Mouse (Mus musculus) heart, adult 2 months (tissue): ENCODE results near the gene Ppcs. TPM values are rescaled to one million over a fixed set of nuclear protein-coding genes. Genes with fewer than 3 reads are reported as not detected.

Experiments
- DNase-seq, 2 experiments: peaks; one replicate each; pipeline ENCODE4 v3.0.0; 2021
- H3K27ac ChIP-seq: fragments of 200-600 bp; 2 replicates; pipeline ENCODE4 v1.8.1; 2022
- H3K27me3 ChIP-seq: fragments of 200-500 bp; 2 replicates; pipeline ENCODE4 v1.6.1; 2012; ENCODE audit warnings: mild to moderate bottlenecking, low read length, inconsistent platforms, mixed read lengths; ENCODE audit not compliant: control insufficient read depth, insufficient read depth
- H3K36me3 ChIP-seq: fragments of 200-500 bp; 2 replicates; pipeline ENCODE4 v1.6.1; 2012; ENCODE audit warnings: low read length, inconsistent platforms; ENCODE audit not compliant: control insufficient read depth, insufficient read depth
- H3K4me1 ChIP-seq: fragments of 200-500 bp; 2 replicates; pipeline ENCODE4 v1.6.1; 2011; ENCODE audit warnings: low read length; ENCODE audit not compliant: control insufficient read depth, insufficient read depth
- H3K4me3 ChIP-seq: fragments of 200-600 bp; 2 replicates; pipeline ENCODE4 v1.8.1; 2022
- H3K79me2 ChIP-seq: fragments of 200-500 bp; replicated peaks from 2 replicates; pipeline ENCODE4 v1.6.1; 2012; ENCODE audit warnings: mild to moderate bottlenecking, inconsistent platforms, low read length, moderate library complexity, mixed read lengths; ENCODE audit not compliant: control insufficient read depth, insufficient read depth
- H3K9ac ChIP-seq: fragments of 200-500 bp; 2 replicates; pipeline ENCODE4 v1.6.1; 2012; ENCODE audit warnings: low read depth, mild to moderate bottlenecking, control low read depth, inconsistent platforms, low read length, mixed read lengths
- CTCF ChIP-seq: fragments of 200-600 bp; IDR thresholded peaks from 2 replicates; pipeline ENCODE4 v1.8.1; 2022; ENCODE audit warnings: antibody characterized with exemption, mild to moderate bottlenecking, moderate library complexity
- EP300 ChIP-seq: fragments of 200-500 bp; IDR thresholded peaks from 2 replicates; pipeline ENCODE4 v1.6.1; 2011; ENCODE audit warnings: low read depth, low read length, control low read depth; ENCODE audit not compliant: insufficient read depth
- POLR2A ChIP-seq: fragments of 200-500 bp; IDR thresholded peaks from 2 replicates; pipeline ENCODE4 v1.6.1; 2011; ENCODE audit warnings: mild to moderate bottlenecking, low read depth, low read length, control low read depth; ENCODE audit not compliant: insufficient read depth
- WGBS: fragments of 180-500 bp; shearing (Covaris S2); methylation state at CpG from one replicate; pipeline ENCODE4 v1.1.7; 2018; 5-methylcytosine and 5-hydroxymethylcytosine counted together
- intact Hi-C: fragments of 180-260 bp; cut with DNase I; formaldehyde crosslinking; loops from one replicate; pipeline ENCODE4 v1.15.1; 2025
- polyA plus RNA-seq: library from polyadenylated mRNA; depleted of rRNA; stranded (reverse); fragments of >200 nt; gene quantifications from 2 replicates; pipeline ENCODE4 v1.2.3, GENCODE M21; 2012
- total RNA-seq, 2 experiments: library from RNA; stranded (reverse); gene quantifications; 2 replicates each; pipeline ENCODE4 v1.2.3; 2021

The Ppcs gene
- total and polyA plus RNA-seq, 3 experiments, result 7.8 to 10.6 (median 9.2) TPM

DNA sequence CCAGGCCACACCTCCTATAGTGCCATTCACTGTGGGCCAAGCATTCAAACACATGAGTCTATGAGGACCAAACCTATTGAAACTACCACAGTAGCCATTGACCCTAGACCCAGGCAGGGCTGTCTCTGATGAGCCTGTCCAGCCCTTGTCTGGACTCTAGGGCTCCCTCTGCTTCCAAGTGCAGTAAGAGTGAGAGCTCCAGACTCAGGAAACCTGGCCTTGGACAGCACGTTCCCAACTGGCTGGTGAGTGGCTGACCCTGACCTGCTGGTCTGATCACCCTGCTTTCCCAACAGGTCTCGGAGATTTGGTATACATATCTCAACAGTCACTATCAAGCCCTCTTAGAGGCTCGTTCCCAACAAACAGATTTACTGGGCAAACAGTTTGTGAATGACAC, 25.6 kb upstream of the Ppcs start:
- Histone ChIP-seq H3K27ac (no peak overlapping the region), H3K4me1 (no peaks in the 10 kb centered on the region), H3K4me3 (no peak overlapping the region), H3K79me2 (no peaks in the 10 kb centered on the region), H3K9ac (no peak overlapping the region), H3K36me3 (no peaks in the 10 kb centered on the region), H3K27me3 (no peaks in the 10 kb centered on the region)
- no peak for DNase-seq
- intact Hi-C loops, result no loop called here
- WGBS, result 61% methylated on average over 3 of the region's 3 CpGs
- TF ChIP-seq CTCF (no peak), EP300 (no peak), POLR2A (no peak)

DNA sequence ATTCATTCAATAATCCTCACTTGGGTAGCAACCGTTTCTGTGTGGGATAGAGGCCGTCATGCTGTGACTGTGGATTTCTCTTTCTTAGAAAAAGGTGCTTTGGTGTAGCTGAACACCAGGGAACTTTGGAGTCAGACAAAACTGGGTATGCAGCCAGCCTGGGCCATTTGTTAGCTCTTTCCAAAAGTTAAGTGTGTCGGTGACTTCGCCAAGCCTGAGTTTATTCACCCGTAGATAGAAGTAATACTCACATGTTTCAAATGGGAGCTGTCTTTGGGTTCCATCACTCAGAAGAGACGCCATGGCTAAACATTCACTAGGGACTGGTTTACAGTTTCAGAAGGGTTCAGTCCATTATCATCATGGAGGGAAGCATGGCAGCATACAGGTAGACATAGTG, 25.0 kb upstream of the Ppcs start:
- Histone ChIP-seq H3K4me1 (no peaks in the 10 kb centered on the region), H3K27me3 (no peaks in the 10 kb centered on the region), H3K9ac (no peak overlapping the region), H3K36me3 (no peaks in the 10 kb centered on the region), H3K79me2 (no peaks in the 10 kb centered on the region), H3K27ac (no peak overlapping the region), H3K4me3 (no peak overlapping the region)
- 88% methylated on average over 6 of the region's 6 CpGs for WGBS
- no peak for DNase-seq
- intact Hi-C loops, result no loop called here
- TF ChIP-seq POLR2A (no peak), EP300 (no peak), CTCF (no peak)

DNA sequence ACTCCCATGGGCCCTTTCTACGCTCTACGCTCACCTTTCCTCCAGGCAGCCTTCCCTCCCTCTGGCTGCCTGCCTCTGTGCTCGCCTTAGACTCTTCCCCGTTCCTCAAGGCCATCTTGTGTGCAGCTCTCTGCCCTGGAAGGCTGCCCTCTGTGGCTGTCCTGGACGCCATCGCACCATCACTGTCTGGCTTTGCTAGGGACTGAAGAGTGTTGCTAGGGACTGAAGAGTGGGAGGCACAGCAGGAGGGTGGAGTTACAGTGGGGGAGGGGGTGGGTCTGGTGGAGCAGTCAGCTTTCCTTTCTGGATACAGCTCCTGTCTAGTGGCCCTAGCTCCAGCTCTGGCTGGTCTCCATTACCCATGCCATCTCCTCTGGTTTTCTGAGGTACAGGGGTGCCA, 20.3 kb upstream of the Ppcs start:
- DNase-seq, result no peak
- no peak overlapping the region for H3K4me3 ChIP-seq
- H3K27me3 ChIP-seq, result no peaks in the 10 kb centered on the region
- WGBS, result 55% methylated on average over 6 of the region's 6 CpGs
- TF ChIP-seq EP300, result no peak
- H3K27ac ChIP-seq, result no peak overlapping the region
- H3K36me3 ChIP-seq, result no peaks in the 10 kb centered on the region
- no peak overlapping the region for H3K9ac ChIP-seq
- no peaks in the 10 kb centered on the region for H3K79me2 ChIP-seq
- H3K4me1 ChIP-seq, result no peaks in the 10 kb centered on the region
- intact Hi-C loops, result no loop called here

DNA sequence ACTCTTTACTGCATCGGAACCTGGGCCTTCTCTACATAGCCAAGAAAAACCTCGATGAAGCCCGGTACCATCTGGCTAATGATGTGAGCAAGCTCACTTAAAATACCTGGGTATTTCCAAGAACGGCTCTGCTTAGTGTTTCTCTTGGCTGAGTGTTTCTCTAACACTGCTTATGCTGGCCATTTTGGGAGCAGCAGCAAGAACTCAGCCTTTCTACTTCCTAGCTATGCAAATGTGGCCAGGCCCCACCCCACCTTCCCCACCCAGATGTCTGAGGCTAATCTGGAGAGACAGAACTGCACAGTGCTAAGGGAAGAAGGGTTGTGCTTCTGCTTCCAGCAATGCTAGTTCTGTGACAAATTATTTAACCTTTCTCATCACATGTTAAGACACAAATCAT, 19.6 kb upstream of the Ppcs start:
- no peaks in the 10 kb centered on the region for H3K36me3 ChIP-seq
- TF ChIP-seq EP300 (no peak), POLR2A (no peak), CTCF (no peak)
- no peaks in the 10 kb centered on the region for H3K27me3 ChIP-seq
- H3K4me1 ChIP-seq, result no peaks in the 10 kb centered on the region
- intact Hi-C loops, result no loop called here
- WGBS, result 78% methylated on average over 4 of the region's 4 CpGs
- H3K9ac ChIP-seq, result no peak overlapping the region
- H3K79me2 ChIP-seq, result no peaks in the 10 kb centered on the region
- no peak for DNase-seq
- no peak overlapping the region for H3K4me3 ChIP-seq
- no peak overlapping the region for H3K27ac ChIP-seq

DNA sequence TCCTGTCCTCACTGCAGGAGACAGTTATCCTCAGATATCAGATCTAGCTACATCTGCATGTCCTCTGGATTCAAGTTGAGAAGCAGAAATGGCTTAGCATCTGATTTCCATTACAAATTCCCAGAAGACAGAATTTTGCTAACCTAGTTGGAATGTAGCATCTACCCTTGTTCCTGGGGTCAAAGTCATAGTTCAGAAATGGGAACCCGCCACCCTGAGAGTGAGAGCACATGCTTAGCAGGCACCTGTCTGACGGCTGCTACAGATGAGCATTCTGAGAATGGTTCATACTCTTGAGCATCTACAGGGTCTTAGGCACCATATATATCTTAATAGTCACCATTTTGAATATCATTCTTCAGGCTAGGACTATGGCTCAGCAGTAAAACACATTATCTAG, 15.7 kb upstream of the Ppcs start:
- intact Hi-C loops, result no loop called here
- no peaks in the 10 kb centered on the region for H3K27me3 ChIP-seq
- 90% methylated on average over 2 of the region's 2 CpGs for WGBS
- H3K36me3 ChIP-seq, result no peaks in the 10 kb centered on the region
- TF ChIP-seq POLR2A, result no peak
- TF ChIP-seq EP300, result no peak
- TF ChIP-seq CTCF, result no peak
- no peak overlapping the region for H3K27ac ChIP-seq
- H3K9ac ChIP-seq, result no peak overlapping the region
- no peaks in the 10 kb centered on the region for H3K4me1 ChIP-seq
- DNase-seq, result no peak
- no peak overlapping the region for H3K4me3 ChIP-seq
- no peaks in the 10 kb centered on the region for H3K79me2 ChIP-seq

DNA sequence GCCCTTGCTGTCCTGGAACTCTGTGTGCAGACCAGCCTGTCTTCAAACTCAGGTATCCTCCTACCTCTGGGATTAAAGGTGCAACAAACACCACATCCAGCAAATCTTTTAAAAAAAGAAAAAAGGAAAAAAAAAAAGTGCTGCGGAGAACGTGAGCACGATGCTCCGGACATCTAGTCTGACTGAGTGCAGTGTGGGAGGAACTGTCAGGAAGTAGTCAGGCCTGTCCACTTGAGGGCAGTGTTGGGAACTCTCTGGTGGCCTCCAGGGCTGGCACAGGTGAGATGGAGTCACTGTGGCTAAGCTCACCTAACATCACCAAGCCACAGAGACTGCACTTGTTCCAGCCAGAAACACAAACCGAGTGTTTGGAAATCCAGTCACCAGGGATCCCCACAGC, 8.5 kb upstream of the Ppcs start:
- H3K9ac ChIP-seq, result no peak overlapping the region

More for the DNA sequence above, 8.5 kb upstream of the Ppcs start:
- no peak overlapping the region for H3K27ac ChIP-seq
- no peaks in the 10 kb centered on the region for H3K36me3 ChIP-seq
- DNase-seq, result peak; percentile 37 to 59
- 18% methylated on average over 5 of the region's 5 CpGs for WGBS
- no peak for TF ChIP-seq POLR2A
- TF ChIP-seq EP300, result no peak
- TF ChIP-seq CTCF, result peak; percentile 72
- H3K27me3 ChIP-seq, result no peaks in the 10 kb centered on the region
- no peaks in the 10 kb centered on the region for H3K4me1 ChIP-seq
- no peaks in the 10 kb centered on the region for H3K79me2 ChIP-seq
- H3K4me3 ChIP-seq, result no peak overlapping the region
- intact Hi-C loops, result loop anchor here (2.0 to 5.0 kb wide), 2 partner anchors 102 to 196 kb away; no protein-coding TSS in a partner anchor
